Mouse (Mus musculus): Measurements from ENCODE around the gene Olfr827. TPM values are rescaled to one million over a fixed set of nuclear protein-coding genes. Genes with fewer than 3 reads are reported as not detected.

Gene Olfr827
- total and polyA plus RNA-seq, 2 experiments from 2014 or later = not detected

GRCm38 (mm10) chr10:130232117-130232516 lies 17.9 kb upstream of the Olfr827 start:
- Histone ChIP-seq H3K27me3 (ENCODE audit: insufficient read depth, low read length) (no peaks in the 10 kb centered on the region), H3K9ac (replicated peaks; ENCODE audit: low read length, poor library complexity, severe bottlenecking) (no peak overlapping the region), H3K4me1 (ENCODE audit: insufficient read depth, low read length) (no peaks in the 10 kb centered on the region), H3K4me3 (ENCODE audit: low read depth, low read length) (no peak overlapping the region), H3K27ac (ENCODE audit: low read depth, low read length) (no peak overlapping the region), H3K36me3 (ENCODE audit: insufficient read depth, low read length) (no peaks in the 10 kb centered on the region), H3K4me2 (ENCODE audit: low read depth, low read length, poor library complexity, severe bottlenecking) (no peak overlapping the region), H3K9me3 (ENCODE audit: low read length) (no peaks in the 10 kb centered on the region)
- DNase-seq (ENCODE audit: low spot score) (no peak), ATAC-seq (ENCODE audit: low FRiP score) (no peak)
- no peak for TF ChIP-seq CTCF (IDR thresholded peaks at IDR 0.05)
- WGBS = 50% methylated on average over 1 of the region's 1 CpGs

GRCm38 (mm10) chr10:130229584-130229983 lies 15.4 kb upstream of the Olfr827 start:
- H3K4me3 ChIP-seq (ENCODE audit: low read depth, low read length) = no peak overlapping the region
- no peak overlapping the region for H3K27ac ChIP-seq (ENCODE audit: low read depth, low read length)
- 82% methylated on average over 5 of the region's 5 CpGs for WGBS
- H3K4me1 ChIP-seq (ENCODE audit: insufficient read depth, low read length) = no peaks in the 10 kb centered on the region
- DNase-seq (ENCODE audit: low spot score) (no peak), ATAC-seq (ENCODE audit: low FRiP score) (no peak)
- TF ChIP-seq CTCF (IDR thresholded peaks at IDR 0.05) = 0 out of 2 replicates have a peak, but pooled peaks have one; percentile 15
- H3K36me3 ChIP-seq (ENCODE audit: insufficient read depth, low read length) = no peaks in the 10 kb centered on the region
- no peaks in the 10 kb centered on the region for H3K9me3 ChIP-seq (ENCODE audit: low read length)
- no peak overlapping the region for H3K9ac ChIP-seq (replicated peaks; ENCODE audit: low read length, poor library complexity, severe bottlenecking)
- H3K4me2 ChIP-seq (ENCODE audit: low read depth, low read length, poor library complexity, severe bottlenecking) = no peak overlapping the region
- H3K27me3 ChIP-seq (ENCODE audit: insufficient read depth, low read length) = no peaks in the 10 kb centered on the region

GRCm38 (mm10) chr10:130228246-130228645 lies 14.0 kb upstream of the Olfr827 start:
- no peak overlapping the region for H3K4me3 ChIP-seq (ENCODE audit: low read depth, low read length)
- no peak overlapping the region for H3K4me2 ChIP-seq (ENCODE audit: low read depth, low read length, poor library complexity, severe bottlenecking)
- TF ChIP-seq CTCF (IDR thresholded peaks at IDR 0.05) = peak; percentile 94
- H3K27me3 ChIP-seq (ENCODE audit: insufficient read depth, low read length) = no peaks in the 10 kb centered on the region
- peak; percentile 86 for DNase-seq (ENCODE audit: low spot score)
- ATAC-seq (ENCODE audit: low FRiP score) = peak; percentile 89
- no peaks in the 10 kb centered on the region for H3K4me1 ChIP-seq (ENCODE audit: insufficient read depth, low read length)
- no peak overlapping the region for H3K9ac ChIP-seq (replicated peaks; ENCODE audit: low read length, poor library complexity, severe bottlenecking)
- no peak overlapping the region for H3K27ac ChIP-seq (ENCODE audit: low read depth, low read length)
- no peaks in the 10 kb centered on the region for H3K36me3 ChIP-seq (ENCODE audit: insufficient read depth, low read length)
- 0% methylated on average over 1 of the region's 1 CpGs for WGBS
- no peaks in the 10 kb centered on the region for H3K9me3 ChIP-seq (ENCODE audit: low read length)

- Histone ChIP-seq H3K9ac (replicated peaks; ENCODE audit: low read length, poor library complexity, severe bottlenecking) (no peak overlapping the region), H3K9me3 (ENCODE audit: low read length) (no peaks in the 10 kb centered on the region), H3K36me3 (ENCODE audit: insufficient read depth, low read length) (no peaks in the 10 kb centered on the region), H3K27me3 (ENCODE audit: insufficient read depth, low read length) (no peaks in the 10 kb centered on the region), H3K4me1 (ENCODE audit: insufficient read depth, low read length) (no peaks in the 10 kb centered on the region), H3K27ac (ENCODE audit: low read depth, low read length) (no peak overlapping the region), H3K4me3 (ENCODE audit: low read depth, low read length) (no peak overlapping the region), H3K4me2 (ENCODE audit: low read depth, low read length, poor library complexity, severe bottlenecking) (no peak overlapping the region)
- DNase-seq (ENCODE audit: low spot score) = no peak
- TF ChIP-seq CTCF (IDR thresholded peaks at IDR 0.05) = no peak
- no peak for ATAC-seq (ENCODE audit: low FRiP score)
- WGBS = 82% methylated on average over 3 of the region's 3 CpGs
Measured at GRCm38 (mm10) chr10:130225034-130225433, 10.8 kb upstream of the Olfr827 start.

DNA sequence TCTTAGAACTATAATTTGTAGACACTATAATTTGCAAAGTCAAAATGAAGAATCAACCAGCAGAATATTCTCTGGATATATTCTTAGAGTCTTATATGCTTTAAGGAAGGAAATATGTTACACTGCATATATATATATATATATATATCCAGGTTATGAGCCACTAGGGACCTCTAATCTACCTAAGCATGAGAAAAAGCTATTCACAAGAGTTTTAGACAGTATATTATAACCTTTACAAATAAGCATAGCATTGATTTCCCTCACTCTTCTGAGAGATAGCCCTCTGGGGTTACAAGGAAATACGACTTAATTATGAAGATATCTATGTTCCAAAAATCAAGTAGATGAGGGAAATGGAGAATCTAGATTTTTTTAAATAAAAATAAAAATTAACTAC lies 30.1 kb downstream of the Olfr827 start, which contains the start of gene Olfr826:
Gene Olfr826, minus strand, starts transcription at position 101 of the 400 bp plus-strand sequence.
- DNase-seq (ENCODE audit: low spot score) (no peak), ATAC-seq (ENCODE audit: low FRiP score) (no peak)
- H3K4me3 ChIP-seq (ENCODE audit: low read depth, low read length) = no peak within 1 kb of the TSS
- H3K36me3 ChIP-seq (ENCODE audit: insufficient read depth, low read length) = no peaks in the 10 kb centered on the region
- no peaks in the 10 kb centered on the region for H3K9me3 ChIP-seq (ENCODE audit: low read length)
- no peak for TF ChIP-seq CTCF (IDR thresholded peaks at IDR 0.05)
- no peak within 1 kb of the TSS for H3K4me2 ChIP-seq (ENCODE audit: low read depth, low read length, poor library complexity, severe bottlenecking)
- 69% methylated on average over 1 of the region's 1 CpGs for WGBS
- no peaks in the 10 kb centered on the region for H3K27me3 ChIP-seq (ENCODE audit: insufficient read depth, low read length)
- H3K27ac ChIP-seq (ENCODE audit: low read depth, low read length) = no peak within 1 kb of the TSS
- H3K4me1 ChIP-seq (ENCODE audit: insufficient read depth, low read length) = no peaks in the 10 kb centered on the region
- H3K9ac ChIP-seq (replicated peaks; ENCODE audit: low read length, poor library complexity, severe bottlenecking) = no peak within 1 kb of the TSS

DNA sequence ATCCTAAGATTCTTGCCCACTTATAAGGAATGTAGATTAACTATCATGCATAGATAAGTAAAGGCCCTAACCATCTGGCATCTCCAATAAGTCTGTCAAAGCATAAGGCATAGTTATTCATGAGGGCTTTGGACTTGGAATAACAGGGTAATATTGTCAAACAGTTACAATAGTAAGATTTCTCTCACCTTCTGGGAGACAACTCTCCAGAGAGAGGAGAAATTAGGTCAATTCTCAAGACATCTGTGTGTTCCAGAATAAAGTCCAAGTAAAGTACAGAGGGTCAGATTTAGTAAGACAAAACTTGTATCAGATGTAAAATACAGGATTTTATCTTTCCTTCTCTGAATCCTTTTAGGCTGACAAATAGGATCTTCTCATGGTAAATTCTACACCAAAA lies 47.5 kb downstream of the Olfr827 start, which contains the start of gene Olfr825:
Gene Olfr825, minus strand, starts transcription at position 101 of the 400 bp plus-strand sequence.
- H3K27ac ChIP-seq (ENCODE audit: low read depth, low read length) = no peak within 1 kb of the TSS
- DNase-seq (ENCODE audit: low spot score) (no peak), ATAC-seq (ENCODE audit: low FRiP score) (no peak)
- no peaks in the 10 kb centered on the region for H3K9me3 ChIP-seq (ENCODE audit: low read length)
- H3K4me3 ChIP-seq (ENCODE audit: low read depth, low read length) = no peak within 1 kb of the TSS
- H3K36me3 ChIP-seq (ENCODE audit: insufficient read depth, low read length) = no peaks in the 10 kb centered on the region
- no peaks in the 10 kb centered on the region for H3K4me1 ChIP-seq (ENCODE audit: insufficient read depth, low read length)
- H3K9ac ChIP-seq (replicated peaks; ENCODE audit: low read length, poor library complexity, severe bottlenecking) = no peak within 1 kb of the TSS
- H3K4me2 ChIP-seq (ENCODE audit: low read depth, low read length, poor library complexity, severe bottlenecking) = no peak within 1 kb of the TSS
- no peak for TF ChIP-seq CTCF (IDR thresholded peaks at IDR 0.05)
- no peaks in the 10 kb centered on the region for H3K27me3 ChIP-seq (ENCODE audit: insufficient read depth, low read length)
